Mouse (Mus musculus) thymus, adult 18-20 months (tissue): ENCODE results near the gene Speer4e.
"Not testable (repeated sequence)": the region's sequence is repeated elsewhere in the genome, so short reads cannot be mapped to it uniquely, and the experiment has no call there.

Source experiments
- DNase-seq, 2 experiments: peaks; one replicate each; pipeline ENCODE4 v3.0.0; 2022; ENCODE audit warnings: mixed read lengths in 2 of 2

Speer4e gene

DNA sequence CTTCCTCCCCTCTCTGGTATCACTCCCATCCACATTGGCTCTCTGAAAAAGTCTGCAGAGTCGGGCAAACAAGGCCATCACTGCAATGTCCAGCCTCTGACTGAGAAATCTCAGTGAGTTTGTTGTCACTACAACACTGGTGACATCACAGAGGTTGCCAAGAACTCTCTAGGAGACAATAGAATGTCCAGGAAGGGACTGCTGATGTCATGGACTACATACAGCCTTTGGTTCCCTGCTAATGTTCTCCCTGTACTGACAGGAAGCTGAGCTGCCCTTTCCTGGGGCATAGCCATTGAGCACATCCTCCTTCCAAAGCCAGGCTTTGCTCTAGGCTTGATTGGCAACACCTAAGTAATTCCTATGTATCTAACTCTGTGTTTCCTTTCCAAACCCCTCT, at the start of gene Speer4e:
TSS of gene Speer4e (minus strand) at position 101 of the 400 bp plus-strand sequence.
- not testable (repeated sequence) for DNase-seq

DNA sequence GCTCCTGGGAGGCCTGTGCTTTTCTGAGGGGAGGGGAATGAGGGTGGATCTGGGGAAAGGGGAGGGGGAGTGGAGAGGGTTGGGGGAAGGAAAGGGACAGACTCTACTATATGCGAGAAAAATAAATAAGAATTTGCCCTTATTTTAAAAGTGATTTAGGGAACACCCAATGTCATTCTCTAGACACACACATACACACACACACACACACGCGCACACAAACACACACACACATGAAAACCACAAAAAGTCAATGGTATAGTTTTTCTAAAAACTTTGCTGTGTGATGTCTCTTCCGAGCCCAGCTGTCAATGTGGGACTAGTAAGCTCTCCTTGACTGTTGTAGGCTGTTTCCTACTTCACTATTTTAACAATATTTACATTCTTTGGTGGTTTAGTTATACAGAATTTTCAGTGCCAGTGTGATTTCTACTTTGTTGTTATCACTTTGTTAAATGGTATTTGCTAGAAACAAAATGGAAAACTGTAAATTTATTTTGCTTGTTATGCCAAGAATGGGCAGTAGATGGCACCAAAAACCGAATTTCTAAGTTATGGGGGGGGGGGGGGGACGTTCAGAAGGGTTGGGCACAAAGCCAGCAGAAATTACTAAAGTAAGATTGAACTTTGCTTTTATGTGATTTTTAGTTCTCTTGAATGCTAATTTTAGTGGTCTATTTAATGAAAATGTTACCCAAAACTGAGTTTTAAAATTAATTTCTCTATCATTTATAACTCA, 48.6 kb upstream of the Speer4e start:
- DNase-seq = not testable (repeated sequence)

DNA sequence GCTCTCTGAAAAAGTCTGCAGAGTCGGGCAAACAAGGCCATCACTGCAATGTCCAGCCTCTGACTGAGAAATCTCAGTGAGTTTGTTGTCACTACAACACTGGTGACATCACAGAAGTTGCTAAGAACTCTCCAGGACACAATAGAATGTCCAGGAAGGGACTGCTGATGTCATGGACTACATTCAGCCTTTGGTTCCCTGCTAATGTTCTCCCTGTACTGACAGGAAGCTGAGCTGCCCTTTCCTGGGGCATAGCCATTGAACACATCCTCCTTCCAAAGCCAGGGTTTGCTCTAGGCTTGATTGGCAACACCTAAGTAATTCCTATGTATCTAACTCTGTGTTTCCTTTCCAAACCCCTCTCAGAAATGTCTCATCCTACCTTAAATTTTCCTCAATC, 40.6 kb upstream of the Speer4e start, which contains the start of gene Gm10354:
TSS of gene Gm10354 (minus strand) at position 101 of the 400 bp plus-strand sequence.
- not testable (repeated sequence) for DNase-seq

DNA sequence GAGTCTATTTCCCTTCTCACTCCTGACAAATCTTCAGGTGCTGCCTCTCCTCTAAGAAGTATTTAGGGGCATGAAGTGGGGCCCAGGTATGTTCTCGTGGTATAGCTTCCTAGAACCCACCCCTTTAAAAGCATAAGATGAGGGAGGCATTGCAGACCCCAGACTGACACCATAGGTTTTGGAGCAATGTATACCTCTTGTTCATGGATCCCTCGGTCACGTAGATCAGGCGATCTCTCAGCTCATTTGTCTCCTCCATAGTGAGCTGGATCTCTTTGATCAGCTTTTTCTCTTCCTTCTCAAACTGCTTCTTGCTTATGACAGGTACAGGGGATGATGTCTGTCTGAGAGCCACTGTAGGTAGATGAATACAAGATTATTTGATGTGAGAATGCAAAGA, 39.1 kb upstream of the Speer4e start:
- DNase-seq = not testable (repeated sequence)

DNA sequence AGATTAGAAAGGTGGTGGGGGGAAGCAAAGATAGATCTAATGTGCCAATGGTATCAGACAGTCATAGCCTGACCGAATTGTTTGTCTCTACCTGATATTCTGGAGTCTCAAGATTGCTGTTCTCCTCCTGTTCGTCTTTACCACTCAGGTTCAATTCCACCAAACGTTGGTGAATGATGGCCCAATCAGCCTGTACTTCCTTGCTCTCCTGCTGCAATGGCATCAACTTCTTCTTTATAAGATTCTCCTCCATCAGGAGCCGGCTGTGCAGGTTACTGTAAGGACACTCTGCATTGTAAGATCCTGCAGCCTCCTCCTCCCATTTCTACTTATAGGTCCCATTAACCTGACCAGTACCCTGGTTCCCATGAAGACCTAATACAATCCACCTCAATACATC, 37.1 kb upstream of the Speer4e start:
- not testable (repeated sequence) for DNase-seq

DNA sequence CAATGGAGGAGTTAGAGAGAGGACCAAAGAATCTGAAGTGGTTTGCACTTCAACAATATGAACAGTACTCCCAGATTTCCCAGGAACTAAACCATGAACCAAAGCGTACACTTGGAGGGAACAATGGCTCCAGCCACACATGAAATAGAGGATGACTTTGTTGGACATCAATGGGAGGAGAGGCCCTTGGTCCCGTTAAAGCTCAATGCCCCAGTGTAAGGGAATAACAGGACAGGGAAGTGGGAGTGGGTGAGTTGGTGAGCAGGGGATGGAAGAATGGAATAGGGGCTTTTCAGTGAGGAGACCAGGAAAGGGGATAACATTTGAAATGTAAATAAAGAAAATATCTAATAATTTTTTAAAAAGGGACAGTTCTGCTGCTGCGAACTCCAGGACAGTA, 34.6 kb upstream of the Speer4e start:
- DNase-seq = not testable (repeated sequence)

DNA sequence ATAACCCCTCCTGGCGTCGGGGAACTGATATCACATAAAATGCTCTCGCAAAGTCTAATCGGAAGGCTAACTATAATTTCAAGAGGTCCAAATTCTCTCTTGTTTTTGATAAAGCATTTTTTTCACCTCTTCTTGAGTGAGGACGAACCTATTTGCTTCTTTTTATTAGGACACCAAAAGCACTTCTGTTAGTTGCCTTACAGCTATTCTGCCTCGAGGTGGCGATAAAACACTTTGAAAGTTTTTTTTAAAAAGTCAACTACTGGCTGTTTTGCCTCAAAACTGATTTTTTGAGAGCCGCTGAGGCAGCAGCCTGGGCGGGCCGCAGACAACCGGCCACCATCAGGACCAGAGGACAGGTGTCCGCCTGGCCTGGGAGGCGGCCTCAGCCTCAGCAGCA, 25.6 kb upstream of the Speer4e start:
- DNase-seq = not testable (repeated sequence)

DNA sequence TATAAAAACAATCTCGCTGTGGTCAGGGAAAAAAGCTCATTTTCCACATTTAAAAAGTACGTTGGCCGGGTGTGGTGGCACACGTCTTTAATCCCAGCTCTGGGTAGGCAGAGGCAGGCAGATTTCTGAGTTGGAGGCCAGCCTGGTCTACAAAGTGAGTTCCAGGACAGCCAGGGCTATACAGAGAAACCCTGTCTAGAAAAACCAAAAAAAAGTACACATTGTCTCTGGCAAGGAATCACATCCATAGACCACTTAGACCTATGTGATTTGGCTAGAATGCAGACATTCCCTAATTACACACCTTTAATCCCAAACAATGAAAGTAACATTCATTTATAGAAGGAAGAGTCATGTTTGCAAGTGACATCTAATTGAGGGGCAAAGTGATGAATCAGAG, 23.3 kb upstream of the Speer4e start:
- not testable (repeated sequence) for DNase-seq

DNA sequence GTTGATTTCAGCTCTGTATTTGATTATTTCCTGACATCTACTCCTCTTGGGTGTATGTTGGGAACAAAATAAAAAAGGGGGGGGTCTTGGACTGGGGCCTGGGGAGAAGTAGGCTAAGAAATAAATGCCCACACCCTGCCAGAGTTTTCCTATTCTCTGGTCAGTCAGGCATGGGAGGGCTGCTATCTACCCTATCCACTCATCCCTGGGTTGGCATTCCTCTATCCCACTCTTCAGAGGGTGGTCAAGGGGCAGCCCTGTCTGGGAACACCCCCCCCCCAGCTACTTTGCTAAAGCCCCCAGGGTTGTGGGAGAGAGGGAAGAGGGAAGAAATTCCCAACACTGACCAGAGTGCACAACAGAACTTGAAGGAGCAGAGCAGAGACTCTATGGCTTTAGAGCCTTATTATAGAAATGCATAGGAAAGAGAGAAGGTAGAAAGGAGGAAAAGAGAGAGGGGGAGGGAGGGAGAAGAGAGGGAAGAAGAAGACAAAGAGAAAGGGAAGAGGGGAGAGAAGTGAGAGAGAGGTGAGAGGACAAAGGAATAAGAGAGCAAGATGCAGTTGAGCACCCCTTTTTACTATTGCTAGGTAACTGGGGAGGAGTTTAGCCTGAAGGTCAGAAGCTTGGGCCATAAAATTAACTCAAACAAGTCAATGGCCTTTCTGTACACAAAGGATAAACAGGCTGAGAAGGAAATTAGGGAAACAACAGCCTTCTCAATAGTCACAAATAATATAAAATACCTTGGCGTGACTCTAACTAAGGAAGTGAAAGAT, 17.9 kb upstream of the Speer4e start:
- not testable (repeated sequence) for DNase-seq

DNA sequence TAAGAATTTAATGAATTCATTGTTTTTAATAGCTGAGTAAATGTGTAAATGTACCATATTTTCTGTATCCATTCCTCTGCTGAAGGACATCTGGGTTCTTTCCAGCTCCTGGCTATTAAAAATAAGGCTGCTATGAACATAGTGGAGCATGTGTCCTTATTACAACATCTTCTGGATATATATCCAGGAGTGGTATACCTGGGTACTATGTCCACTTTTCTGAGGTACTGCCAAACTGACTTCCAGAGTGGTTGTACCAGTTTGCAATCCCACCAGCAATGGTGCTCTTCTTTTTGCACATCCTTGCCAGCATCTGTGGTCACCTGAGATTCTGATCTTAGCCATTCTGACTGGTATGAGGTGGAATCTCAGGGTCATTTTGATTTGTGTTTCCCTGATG, 15.4 kb upstream of the Speer4e start:
- not testable (repeated sequence) for DNase-seq

DNA sequence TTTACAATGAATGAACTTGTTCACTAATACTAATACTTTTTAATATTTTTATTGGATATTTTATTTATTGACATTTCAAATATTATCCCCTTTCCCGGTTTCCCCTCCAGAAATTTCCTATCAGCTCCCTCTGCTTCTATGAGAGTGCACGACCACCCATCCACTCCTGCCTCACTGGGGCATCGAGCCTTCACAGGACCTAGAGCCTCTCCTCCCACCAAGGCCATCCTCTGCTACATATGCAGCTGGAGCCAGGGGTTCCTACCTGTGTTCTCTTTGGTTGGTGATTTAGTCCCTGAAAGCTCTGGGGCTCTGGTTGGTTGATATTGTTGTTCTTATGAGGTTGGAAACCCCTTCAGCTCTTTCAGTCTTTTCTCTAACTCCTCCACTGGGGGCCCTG, 14.5 kb upstream of the Speer4e start:
- not testable (repeated sequence) for DNase-seq

DNA sequence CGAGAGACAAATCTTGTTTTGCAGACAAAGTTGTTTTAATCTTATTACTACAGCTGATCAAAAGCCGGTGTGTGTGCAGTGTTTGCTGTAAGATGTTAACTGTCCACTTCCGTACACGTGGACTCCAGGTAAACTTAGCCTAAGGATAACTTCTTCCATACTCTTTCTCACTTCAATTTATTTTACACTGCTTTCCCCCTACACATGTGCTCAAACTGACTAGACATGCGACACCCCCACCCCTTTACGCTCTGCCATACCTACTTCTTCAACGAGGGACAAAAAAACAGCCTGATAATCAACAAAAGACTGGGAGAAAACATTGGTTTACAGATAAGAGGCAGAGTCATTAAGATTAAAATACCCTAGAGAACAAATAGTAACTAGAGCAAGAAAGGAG, 13.6 kb upstream of the Speer4e start:
- DNase-seq = not testable (repeated sequence)

DNA sequence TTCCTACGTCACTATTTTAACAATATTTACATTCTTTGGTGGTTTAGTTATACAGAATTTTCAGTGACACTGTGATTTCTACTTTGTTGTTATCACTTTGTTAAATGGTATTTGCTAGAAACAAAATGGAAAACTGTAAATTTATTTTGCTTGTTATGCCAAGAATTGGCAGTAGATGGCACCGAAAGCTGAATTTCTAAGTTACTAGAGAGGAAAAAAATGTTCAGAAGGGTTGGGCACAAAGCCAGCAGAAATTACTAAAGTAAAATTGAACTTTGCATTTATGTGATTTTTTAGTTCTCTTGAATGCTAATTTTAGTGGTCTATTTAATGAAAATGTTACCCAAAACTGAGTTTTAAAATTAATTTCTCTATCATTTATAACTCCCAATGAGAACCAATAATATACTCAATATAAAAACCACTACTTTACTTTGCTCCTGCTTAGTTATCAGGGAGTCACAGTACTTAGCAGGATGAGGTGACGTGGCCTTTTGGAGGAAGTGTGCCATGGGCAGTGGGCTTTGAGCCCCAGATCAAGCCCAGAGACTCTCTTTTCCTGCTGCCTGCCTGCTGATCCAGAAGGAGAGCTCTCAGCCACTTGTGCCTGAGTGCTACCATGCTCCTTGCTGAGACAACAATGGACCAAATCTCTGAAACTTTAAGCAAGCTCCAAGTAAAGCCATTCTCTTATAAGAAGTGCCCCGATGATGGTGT, 9.4 kb upstream of the Speer4e start:
- not testable (repeated sequence) for DNase-seq

DNA sequence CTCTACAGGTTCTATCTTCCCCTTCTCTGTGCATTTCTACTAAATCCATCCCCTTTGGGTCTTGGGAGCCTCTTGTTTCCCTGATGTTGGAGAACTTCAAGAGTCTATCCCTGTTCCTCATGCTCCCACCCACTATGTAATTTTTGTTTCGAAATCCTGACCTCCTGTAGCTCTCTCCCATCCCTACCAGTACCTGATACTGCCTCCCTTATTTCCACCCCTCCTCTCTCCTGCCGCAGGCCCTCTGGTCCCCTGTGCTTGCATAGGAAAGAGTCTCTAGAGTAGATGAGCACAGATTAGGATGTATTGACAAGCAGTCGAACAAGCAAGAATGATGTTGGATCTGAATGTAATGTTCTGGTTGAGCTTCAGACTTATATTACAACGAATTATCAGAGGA, 7.3 kb upstream of the Speer4e start:
- DNase-seq = not testable (repeated sequence)

DNA sequence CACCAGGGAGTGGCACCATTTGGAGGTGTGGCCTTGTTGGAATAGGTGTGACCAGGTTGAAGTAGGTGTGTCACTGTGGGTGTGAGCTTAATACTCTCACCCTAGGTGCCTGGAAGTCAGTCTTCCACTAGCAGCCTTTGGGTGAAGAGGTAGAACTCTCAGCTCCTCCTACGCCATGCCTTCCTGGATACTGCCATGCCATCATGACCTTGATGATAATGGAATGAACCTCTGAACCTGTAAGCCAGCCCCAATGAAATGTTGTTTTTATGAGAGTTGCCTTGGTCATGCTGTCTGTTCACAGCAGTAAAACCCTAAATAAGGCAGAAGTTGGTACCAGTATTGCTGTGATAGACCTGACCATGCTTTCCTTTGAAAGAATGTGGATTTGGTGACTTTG, 2.8 kb upstream of the Speer4e start:
- not testable (repeated sequence) for DNase-seq

DNA sequence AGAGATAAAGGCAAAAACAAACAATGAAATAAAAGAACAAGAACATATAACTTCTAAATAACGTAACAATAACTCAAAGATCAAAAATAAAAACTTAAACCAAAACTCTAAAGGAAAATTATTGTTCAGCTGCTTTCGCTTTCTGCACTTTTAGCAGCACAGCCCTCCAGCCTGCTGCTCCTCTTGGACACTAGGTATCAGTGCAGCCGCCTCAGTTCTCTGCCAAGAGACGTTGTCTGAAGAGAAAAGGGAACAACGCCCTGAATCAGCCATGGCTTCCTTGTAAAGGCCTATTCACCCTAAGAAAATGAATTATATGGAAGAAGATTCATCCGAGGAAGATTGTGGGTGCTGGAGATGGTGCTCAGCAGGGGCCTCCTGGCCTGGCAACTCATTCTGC, 4.5 kb downstream of the Speer4e start:
- not testable (repeated sequence) for DNase-seq

DNA sequence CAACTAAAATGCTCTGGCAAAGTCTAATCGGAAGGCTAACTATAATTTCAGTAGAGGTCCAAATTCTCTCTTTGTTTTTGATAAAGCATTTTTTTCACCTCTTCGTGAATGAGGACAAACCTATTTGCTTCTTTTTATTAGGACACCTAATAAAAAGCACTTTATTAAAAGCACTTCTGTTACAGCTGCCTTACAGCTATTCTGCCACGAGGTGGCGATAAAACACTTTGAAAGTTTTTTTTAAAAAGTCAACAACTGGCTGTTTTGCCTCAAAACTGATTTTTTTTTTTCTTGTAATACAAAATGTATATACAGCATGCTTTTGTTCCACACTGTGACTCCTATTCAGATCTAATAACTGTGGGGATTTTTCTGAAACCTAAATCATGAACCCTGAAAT, 11.2 kb downstream of the Speer4e start:
- not testable (repeated sequence) for DNase-seq

DNA sequence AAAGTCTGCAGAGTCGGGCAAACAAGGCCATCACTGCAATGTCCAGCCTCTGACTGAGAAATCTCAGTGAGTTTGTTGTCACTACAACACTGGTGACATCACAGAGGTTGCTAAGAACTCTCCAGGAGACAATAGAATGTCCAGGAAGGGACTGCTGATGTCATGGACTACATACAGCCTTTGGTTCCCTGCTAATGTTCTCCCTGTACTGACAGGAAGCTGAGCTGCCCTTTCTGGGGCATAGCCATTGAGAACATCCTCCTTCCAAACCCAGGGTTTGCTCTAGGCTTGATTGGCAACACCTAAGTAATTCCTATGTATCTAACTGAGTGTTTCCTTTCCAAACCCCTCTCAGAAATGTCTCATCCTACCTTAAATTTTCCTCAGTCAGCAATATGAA, 23.4 kb downstream of the Speer4e start, which contains the start of gene Gm9758:
TSS of gene Gm9758 (minus strand) at position 101 of the 400 bp plus-strand sequence.
- DNase-seq = not testable (repeated sequence)

DNA sequence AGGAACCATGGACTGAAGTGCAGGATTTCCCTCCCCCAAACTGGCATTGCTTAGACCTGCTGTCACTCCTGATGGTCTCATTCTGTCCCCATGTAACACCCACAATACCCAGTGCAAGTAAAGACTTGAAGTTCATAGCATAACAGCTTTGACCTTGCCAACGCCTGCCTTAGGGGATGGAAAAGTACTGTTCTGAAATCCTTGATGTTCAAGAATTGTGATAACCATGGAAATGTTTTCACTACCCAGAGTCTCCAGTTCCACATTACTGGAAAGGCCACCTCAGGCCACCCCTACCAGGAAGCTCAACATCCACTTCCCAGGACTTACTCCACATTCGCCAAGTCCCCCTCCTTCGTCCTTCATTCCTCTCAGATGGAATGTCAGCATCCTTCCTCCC, 23.9 kb downstream of the Speer4e start:
- DNase-seq = not testable (repeated sequence)

DNA sequence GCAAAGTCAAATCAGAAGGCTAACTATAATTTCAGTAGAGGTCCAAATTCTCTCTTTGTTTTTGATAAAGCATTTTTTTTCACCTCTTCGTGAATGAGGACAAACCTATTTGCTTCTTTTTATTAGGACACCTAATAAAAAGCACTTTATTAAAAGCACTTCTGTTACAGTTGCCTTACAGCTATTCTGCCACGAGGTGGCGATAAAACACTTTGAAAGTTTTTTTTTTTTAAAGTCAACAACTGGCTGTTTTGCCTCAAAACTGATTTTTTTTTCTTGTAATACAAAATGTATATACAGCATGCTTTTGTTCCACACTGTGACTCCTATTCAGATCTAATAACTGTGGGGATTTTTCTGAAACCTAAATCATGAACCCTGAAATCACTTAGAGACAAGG, 34.7 kb downstream of the Speer4e start:
- DNase-seq = not testable (repeated sequence)

DNA sequence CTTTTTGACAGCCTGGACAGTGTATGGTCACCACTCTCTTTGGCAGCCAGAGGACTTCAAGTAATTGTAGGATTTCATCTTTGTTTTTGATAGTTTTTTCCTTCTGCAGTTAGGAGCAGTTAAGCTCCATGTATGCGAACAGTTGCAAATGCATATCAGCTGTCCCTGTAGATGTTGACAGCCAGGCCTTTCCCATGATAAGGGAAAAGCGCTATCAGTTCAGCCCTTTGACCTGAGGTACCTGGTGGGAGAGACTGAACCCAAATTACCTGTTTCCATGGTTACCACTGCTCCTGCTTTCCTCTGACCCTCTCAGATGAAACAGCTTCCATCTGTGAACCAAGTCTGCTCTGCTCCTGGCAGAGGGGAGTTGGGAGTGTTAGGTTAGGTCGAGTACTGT, 46.0 kb downstream of the Speer4e start:
- DNase-seq = no peak

DNA sequence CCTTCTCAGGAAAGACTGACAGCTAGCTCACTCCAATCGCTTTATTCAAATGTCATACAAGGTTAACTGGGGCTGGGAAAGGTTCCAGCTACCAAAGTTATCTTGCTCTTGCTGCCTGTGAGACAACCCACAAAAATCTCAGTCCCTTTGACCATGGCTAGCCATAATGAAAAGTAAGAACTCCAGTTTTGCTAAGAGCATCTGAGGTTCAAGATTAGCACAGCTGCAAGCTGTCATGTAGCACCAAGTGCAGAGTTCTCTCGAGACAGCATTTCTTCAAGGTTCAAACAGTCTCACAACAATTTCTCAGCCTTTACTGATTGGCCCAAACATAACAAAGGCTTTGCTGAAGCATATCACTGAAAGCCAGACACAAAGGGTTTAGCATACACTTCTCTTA, 52.9 kb downstream of the Speer4e start:
- not testable (repeated sequence) for DNase-seq
